Mouse (Mus musculus) forebrain, embryonic 10.5 days (tissue): ENCODE results near the gene Mllt3. TPM values are rescaled to one million over a fixed set of nuclear protein-coding genes. Genes with fewer than 3 reads are reported as not detected.
"Not testable (repeated sequence)": the region's sequence is repeated elsewhere in the genome, so short reads cannot be mapped to it uniquely, and the experiment has no call there.

Experiments
- DNase-seq: peaks from one replicate; pipeline ENCODE4 v3.0.0-alpha.2; 2017; ENCODE audit warnings: low spot score; ENCODE audit errors: extremely low spot score
- H3K27ac ChIP-seq: fragments of 300-500 bp; sonication (generic); 2 replicates; pipeline ENCODE4 v1.5.1; 2016; ENCODE audit warnings: mild to moderate bottlenecking
- H3K27me3 ChIP-seq: fragments of 300-500 bp; sonication (generic); 2 replicates; pipeline ENCODE4 v1.6.1; 2016; ENCODE audit warnings: mild to moderate bottlenecking; ENCODE audit not compliant: poor library complexity, severe bottlenecking
- H3K36me3 ChIP-seq: fragments of 300-500 bp; sonication (generic); replicated peaks from 2 replicates; pipeline ENCODE4 v1.6.1; 2016; ENCODE audit warnings: mild to moderate bottlenecking, moderate library complexity
- H3K4me1 ChIP-seq: fragments of 300-500 bp; sonication (generic); 2 replicates; pipeline ENCODE4 v1.6.1; 2016
- H3K4me3 ChIP-seq: fragments of 300-500 bp; sonication (generic); 2 replicates; pipeline ENCODE4 v1.5.1; 2016; ENCODE audit warnings: mild to moderate bottlenecking, moderate library complexity
- H3K9me3 ChIP-seq: fragments of 300-500 bp; sonication (generic); 2 replicates; pipeline ENCODE4 v1.6.1; 2016; ENCODE audit warnings: mild to moderate bottlenecking, moderate library complexity
- WGBS: fragments of 180-500 bp; shearing (Covaris S2); methylation state at CpG from one replicate; pipeline ENCODE4 v1.1.7; 2016; 5-methylcytosine and 5-hydroxymethylcytosine counted together
- polyA plus RNA-seq: library from polyadenylated mRNA; unstranded; fragments of >200 nt; fragmentation: Nextera tagmentation; extraction: Ambion mirVana; gene quantifications from 2 replicates; pipeline ENCODE4 v1.2.1, GENCODE M21; 2016

Gene Mllt3
- polyA plus RNA-seq, 1 experiment from 2014 or later = 55.6 TPM

DNA sequence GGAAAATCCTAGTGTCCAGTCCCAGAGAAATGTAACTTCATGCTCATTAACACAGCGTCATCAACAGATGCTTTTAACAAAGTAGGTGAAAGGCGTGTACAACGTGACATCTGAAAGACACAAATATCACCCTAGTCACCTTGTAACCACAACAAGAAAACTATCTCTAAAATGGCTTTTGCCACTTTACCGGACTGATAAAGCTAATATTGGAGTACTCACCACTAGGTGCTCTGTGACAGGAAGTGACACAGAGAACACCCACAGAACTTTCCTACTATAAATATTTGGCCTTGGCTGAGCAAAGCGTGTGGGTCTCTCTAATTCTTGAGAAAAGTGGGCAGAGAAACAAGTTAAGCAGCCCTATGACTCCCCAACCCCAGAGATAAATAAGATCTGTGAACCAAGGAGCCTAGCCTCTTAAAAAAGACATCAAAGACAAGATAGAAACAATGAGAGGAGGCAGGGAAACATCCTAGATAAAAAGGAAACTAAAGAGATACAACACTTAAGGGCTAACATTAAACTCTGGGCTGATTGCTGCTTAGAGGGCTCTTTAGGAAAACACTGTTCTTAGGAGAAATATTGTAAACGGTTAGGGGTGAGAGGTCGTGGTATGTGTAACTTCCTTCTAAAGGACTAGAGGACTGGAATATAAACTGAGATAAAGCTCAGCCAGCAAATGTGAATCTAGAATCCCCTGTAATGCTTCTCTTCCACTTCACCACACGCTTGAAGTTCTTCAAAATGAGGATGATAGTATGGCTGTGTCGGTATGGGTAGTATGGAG lies 29.8 kb downstream of the Mllt3 start:
- no peaks in the 10 kb centered on the region for H3K9me3 ChIP-seq
- H3K4me1 ChIP-seq = 0 out of 2 replicates have a peak, but pooled peaks cover 2% of the 10 kb centered on the region
- H3K27me3 ChIP-seq = no peaks in the 10 kb centered on the region
- no peak overlapping the region for H3K27ac ChIP-seq
- peaks cover 41% of the 10 kb centered on the region for H3K36me3 ChIP-seq
- 86% methylated on average over 9 of the region's 9 CpGs for WGBS
- no peak overlapping the region for H3K4me3 ChIP-seq
- no peak for DNase-seq

DNA sequence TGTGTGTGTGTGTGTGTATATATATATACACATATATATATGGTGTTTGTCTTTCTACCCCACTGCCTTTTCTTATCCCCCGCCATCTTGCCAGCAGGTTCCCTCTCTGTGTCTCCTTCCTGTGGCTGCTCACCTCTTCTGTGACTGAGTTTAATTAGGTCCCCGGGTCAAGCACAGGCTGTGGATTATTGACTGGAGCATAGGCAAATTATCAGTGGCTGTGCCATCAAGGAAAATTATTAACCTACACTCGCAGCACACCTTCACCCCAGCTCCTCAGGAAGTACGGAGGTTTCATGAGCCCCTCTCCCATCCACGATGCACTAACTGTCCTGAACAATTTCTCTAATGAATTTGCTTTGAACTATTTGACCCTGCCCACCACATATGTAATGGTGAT lies 41.5 kb downstream of the Mllt3 start:
- Histone ChIP-seq H3K4me1 (peaks cover 29% of the 10 kb centered on the region), H3K4me3 (no peak overlapping the region), H3K36me3 (peaks cover 19% of the 10 kb centered on the region), H3K9me3 (no peaks in the 10 kb centered on the region), H3K27ac (no peak overlapping the region), H3K27me3 (no peaks in the 10 kb centered on the region)
- DNase-seq = no peak
- WGBS = 97% methylated on average over 5 of the region's 5 CpGs

DNA sequence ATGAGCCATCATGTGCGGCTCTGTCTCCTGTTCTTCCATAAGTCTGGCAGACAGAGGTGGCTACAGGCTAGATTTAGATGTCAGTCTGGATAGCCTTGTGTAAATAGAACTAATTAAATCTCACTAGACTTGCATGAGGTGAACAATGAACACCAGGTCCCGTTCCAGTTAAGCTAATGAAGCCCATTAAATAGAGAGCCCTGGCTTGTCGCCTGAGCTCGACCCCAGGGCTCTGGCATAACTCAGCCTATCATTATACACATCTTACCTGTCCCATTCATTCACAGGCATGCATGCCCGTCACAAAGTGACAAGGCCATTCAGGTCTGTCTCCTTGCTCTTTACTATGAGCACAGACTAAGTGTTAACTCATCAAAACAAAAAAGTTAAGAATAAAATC lies 42.2 kb downstream of the Mllt3 start:
- Histone ChIP-seq H3K27ac (no peak overlapping the region), H3K4me3 (no peak overlapping the region), H3K36me3 (peaks cover 12% of the 10 kb centered on the region), H3K9me3 (no peaks in the 10 kb centered on the region), H3K27me3 (no peaks in the 10 kb centered on the region), H3K4me1 (peaks cover 36% of the 10 kb centered on the region)
- WGBS = 72% methylated on average over 5 of the region's 5 CpGs
- no peak for DNase-seq

DNA sequence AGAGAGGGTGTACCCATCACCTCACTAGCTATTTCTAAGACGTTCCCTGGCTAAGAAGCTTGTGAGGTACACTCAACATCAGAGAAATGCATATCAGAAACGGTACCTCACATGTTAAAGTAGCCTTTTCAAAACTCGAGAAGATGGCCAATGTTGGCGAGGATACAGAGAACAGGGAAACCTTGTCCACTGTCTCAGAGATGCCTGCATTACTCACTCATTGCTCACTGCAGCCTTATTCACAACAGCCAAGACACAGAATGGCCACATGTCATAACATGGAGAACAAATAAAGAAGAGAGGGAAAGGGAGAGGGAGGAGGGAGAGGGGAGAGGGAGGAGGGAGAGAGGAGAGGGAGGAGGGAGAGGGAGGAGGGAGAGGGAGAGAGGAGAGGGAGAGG lies 47.9 kb downstream of the Mllt3 start:
- no peak for DNase-seq
- 59% methylated on average over 4 of the region's 4 CpGs for WGBS
- Histone ChIP-seq H3K4me3 (no peak overlapping the region), H3K36me3 (no peaks in the 10 kb centered on the region), H3K27me3 (no peaks in the 10 kb centered on the region), H3K9me3 (no peaks in the 10 kb centered on the region), H3K27ac (0 out of 2 replicates have a peak overlapping the region, but pooled peaks have one; percentile 30), H3K4me1 (peaks cover 65% of the 10 kb centered on the region)

DNA sequence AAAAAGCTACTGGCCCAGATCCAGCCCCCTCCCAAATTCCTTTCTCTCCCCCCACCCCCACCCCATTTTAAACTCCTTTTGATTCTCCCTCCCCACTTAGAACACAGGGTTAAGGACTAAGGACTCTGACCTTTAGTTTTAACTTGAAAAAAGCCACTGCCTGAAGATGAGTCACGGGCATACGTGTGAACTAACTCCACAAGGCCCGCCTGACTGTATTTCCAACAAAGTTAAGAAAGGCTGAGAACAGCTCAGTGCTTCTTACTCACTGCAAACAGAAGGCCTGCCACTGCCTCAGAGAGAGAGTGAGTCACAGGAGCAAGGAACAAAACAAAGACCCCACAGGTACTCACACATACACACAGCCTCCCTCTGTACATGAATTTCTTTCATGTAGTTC lies 48.6 kb downstream of the Mllt3 start:
- H3K36me3 ChIP-seq = no peaks in the 10 kb centered on the region
- no peak overlapping the region for H3K4me3 ChIP-seq
- 20% methylated on average over 3 of the region's 3 CpGs for WGBS
- H3K4me1 ChIP-seq = peaks cover 61% of the 10 kb centered on the region
- peak overlapping the region; percentile 36; the same call in 1 of the 2 replicates for H3K27ac ChIP-seq
- H3K27me3 ChIP-seq = no peaks in the 10 kb centered on the region
- H3K9me3 ChIP-seq = no peaks in the 10 kb centered on the region
- no peak for DNase-seq

DNA sequence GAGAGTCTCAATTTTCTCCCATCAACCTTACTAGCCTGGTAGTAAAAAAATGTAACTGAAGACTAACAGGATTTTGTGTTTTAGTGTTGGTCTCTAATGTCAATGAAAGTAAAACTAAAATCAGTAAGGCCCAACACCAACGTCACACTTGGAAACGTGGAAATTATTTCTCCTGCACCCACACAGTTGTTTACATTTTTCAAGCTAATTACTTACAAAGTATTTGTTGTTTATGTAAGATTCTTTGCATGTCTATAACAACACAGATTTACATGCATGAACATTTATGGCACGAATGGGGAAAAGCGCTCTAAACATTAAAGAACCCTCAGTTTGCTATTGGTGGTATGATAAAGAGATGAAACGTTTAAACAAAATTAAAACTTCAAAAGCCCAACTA lies 49.1 kb downstream of the Mllt3 start:
- 79% methylated on average over 5 of the region's 5 CpGs for WGBS
- no peak for DNase-seq
- H3K9me3 ChIP-seq = no peaks in the 10 kb centered on the region
- peak overlapping the region; percentile 36; the same call in 1 of the 2 replicates for H3K27ac ChIP-seq
- peaks cover 56% of the 10 kb centered on the region for H3K4me1 ChIP-seq
- H3K27me3 ChIP-seq = no peaks in the 10 kb centered on the region
- H3K4me3 ChIP-seq = no peak overlapping the region
- H3K36me3 ChIP-seq = no peaks in the 10 kb centered on the region

DNA sequence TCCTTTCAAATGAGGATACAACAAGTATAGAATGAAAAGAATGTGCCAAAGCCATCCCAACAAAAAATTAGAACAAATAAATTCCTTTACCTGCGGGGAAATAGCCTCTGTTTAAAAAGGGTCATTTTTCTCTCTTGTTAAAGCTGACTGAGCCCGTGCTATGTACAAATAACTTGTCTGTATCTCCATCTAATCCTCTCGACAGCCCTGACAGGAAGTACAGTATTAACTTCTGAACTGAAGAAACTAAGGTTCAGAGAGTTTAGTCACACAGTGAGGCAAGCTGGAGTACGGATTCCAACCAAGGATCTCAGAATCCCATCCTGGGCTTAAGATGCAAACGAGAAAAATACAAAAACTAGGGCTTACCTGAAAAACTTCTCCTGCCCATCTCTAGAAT lies 50.6 kb downstream of the Mllt3 start:
- H3K27me3 ChIP-seq = no peaks in the 10 kb centered on the region
- H3K27ac ChIP-seq = no peak overlapping the region
- H3K4me3 ChIP-seq = no peak overlapping the region
- H3K36me3 ChIP-seq = no peaks in the 10 kb centered on the region
- H3K4me1 ChIP-seq = peaks cover 58% of the 10 kb centered on the region
- no peaks in the 10 kb centered on the region for H3K9me3 ChIP-seq
- WGBS = 75% methylated on average over 5 of the region's 5 CpGs
- DNase-seq = no peak

DNA sequence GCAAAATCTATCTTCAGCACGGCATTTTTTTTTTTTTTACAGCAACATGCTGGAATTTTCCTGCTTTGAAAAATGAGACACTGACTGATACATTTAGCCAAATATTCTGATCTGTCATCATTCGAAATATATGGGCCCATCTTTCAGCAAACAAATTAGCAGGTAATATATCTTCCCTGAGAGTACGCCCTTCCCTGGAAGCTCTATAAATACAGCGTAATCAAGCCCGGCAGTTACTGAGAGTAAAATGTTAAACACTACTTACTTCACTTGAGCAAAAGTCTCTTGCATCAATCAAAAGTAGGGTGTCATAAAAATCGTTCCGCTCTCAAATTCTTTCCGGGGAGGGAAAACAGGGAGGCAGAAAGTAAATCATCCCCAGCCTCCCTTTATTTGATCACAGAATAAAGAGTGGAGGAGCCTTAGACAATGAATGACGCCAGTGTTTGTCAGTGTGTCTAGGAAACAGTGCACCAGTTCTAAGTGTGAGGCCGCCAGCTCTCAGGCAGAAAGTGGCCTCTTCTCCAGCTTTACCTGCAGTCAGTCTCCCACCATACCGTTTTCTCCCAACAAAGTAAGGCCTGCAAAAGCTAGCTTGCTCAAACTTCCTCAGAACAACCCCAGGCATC lies 55.2 kb downstream of the Mllt3 start:
- H3K4me1 ChIP-seq = peaks cover 14% of the 10 kb centered on the region
- no peaks in the 10 kb centered on the region for H3K9me3 ChIP-seq
- WGBS = 86% methylated on average over 11 of the region's 11 CpGs
- H3K36me3 ChIP-seq = peaks cover 3% of the 10 kb centered on the region; the same call in 1 of the 2 replicates
- no peak for DNase-seq
- no peak overlapping the region for H3K4me3 ChIP-seq
- no peaks in the 10 kb centered on the region for H3K27me3 ChIP-seq
- H3K27ac ChIP-seq = no peak overlapping the region

DNA sequence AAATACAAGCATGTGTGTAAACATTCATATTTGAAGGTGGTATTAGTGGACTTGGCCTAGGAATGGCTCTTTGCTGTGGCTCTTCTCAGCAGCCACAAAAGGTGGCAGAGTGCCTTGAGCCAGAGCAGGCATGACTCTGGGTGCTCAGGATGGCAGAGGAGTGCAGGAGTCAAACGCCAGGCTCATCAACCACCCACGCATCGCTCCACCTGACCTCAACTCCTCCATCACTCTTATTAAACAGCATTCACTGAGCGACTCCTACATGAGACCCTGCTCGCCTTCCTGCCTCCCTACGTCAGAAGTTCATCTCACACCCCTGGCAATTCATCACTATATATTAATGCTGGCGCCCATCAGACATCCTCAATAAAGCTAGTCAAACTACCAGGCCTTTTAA lies 67.3 kb downstream of the Mllt3 start:
- H3K27ac ChIP-seq = no peak overlapping the region
- peaks cover 7% of the 10 kb centered on the region for H3K4me1 ChIP-seq
- H3K36me3 ChIP-seq = no peaks in the 10 kb centered on the region
- H3K9me3 ChIP-seq = no peaks in the 10 kb centered on the region
- DNase-seq = no peak
- H3K4me3 ChIP-seq = no peak overlapping the region
- H3K27me3 ChIP-seq = no peaks in the 10 kb centered on the region
- WGBS = 92% methylated on average over 7 of the region's 7 CpGs

DNA sequence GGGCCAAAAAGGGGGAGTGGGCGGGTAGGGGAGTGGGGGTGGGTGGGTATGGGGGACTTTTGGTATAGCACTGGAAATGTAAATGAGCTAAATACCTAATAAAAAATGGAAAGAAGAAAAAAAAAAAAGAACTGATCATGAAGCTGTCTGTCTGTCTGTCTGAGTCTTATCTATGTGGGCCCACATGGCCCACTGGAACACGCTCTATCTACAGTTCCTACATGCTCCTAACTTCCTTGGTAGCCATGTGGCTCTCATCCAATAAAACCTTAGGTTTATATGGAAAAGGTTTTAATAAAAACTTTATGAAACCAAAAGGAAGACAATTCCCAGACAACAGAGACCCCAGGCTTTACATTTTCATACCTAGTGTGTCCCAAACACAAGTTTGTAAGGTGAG lies 68.3 kb downstream of the Mllt3 start:
- not testable (repeated sequence) for H3K4me1 ChIP-seq, H3K36me3 ChIP-seq
- WGBS = 96% methylated on average over 1 of the region's 2 CpGs

DNA sequence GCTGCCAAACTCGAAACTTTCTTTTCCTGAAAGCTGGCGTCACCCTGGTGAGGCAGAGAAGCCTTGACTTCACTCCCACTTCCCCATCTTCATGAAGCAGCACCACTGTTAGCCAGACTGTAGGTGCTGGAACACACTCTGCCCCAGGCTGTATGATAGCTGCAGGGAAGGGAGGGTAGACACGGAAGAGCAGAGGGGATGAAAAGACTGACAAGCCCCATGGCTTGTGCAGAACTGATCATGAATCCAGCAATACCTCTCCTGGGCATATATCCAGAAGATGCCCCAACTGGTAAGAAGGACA lies 69.4 kb downstream of the Mllt3 start:
- no peak for DNase-seq
- 79% methylated on average over 3 of the region's 3 CpGs for WGBS

More for the DNA sequence above, 68.3 kb downstream of the Mllt3 start:
- H3K4me3 ChIP-seq, DNase-seq, H3K27ac ChIP-seq, H3K27me3 ChIP-seq, H3K9me3 ChIP-seq: not testable (repeated sequence)

DNA sequence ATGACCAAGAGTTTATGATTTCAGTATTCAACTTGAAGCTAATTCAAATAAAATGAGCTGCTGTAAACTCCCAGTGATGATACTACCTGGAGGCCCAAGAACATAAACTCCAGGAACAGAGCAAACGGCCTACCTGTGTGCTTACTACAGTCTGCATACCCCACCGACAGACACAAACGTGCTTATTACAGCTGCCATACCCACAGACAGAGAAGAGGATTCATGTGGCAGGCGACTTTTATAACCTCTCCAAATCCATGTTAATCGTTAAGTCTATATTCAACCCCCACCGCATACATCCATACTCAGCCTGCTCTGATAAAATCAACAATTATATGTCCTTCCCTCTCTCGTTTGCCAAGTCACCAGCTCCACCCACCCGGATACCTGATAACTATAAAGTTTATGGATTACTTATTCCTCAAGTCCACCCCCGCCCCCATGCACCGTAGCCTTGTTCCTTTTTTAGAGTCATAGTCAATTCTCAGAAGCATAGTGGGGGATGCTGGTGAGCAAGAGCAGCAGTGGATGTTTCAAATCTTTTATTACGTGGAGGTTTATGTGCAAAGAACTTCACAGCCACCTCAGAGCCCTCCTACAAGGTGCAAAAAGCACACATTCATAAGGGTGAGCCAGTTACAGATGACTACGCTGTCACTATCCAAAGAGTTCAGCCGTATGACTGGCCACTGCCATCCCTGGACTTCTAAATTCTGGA lies 70.0 kb downstream of the Mllt3 start:
- 0 out of 2 replicates have a peak, but pooled peaks cover 2% of the 10 kb centered on the region for H3K4me1 ChIP-seq
- no peak for DNase-seq
- H3K27me3 ChIP-seq = no peaks in the 10 kb centered on the region
- no peaks in the 10 kb centered on the region for H3K9me3 ChIP-seq
- H3K4me3 ChIP-seq = no peak overlapping the region
- no peaks in the 10 kb centered on the region for H3K36me3 ChIP-seq
- WGBS = 91% methylated on average over 13 of the region's 13 CpGs
- no peak overlapping the region for H3K27ac ChIP-seq

More for the DNA sequence above, 69.4 kb downstream of the Mllt3 start:
- Histone ChIP-seq H3K4me3 (no peak overlapping the region), H3K36me3 (no peaks in the 10 kb centered on the region), H3K9me3 (no peaks in the 10 kb centered on the region), H3K27ac (no peak overlapping the region), H3K27me3 (no peaks in the 10 kb centered on the region), H3K4me1 (0 out of 2 replicates have a peak, but pooled peaks cover 4% of the 10 kb centered on the region)

DNA sequence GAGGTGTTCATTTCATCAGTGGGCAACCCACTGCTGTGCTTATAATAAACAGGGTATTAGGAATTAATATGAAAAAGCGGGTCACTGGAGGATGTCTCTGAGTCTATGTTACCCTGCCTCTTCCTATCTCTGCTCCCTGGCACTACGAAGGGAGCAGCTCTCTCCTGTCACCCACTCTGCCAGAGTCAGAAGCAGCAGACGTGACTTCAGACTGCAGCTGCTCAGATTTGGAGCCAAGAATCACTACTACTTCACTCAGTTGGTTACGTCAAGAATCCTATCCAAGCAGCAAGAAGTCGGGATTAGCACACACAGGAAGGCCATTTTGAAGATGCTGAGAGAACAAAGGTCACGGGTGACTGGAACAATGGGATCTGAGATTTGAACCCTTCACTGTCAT lies 71.3 kb downstream of the Mllt3 start:
- no peak for DNase-seq
- no peaks in the 10 kb centered on the region for H3K4me1 ChIP-seq
- no peak overlapping the region for H3K4me3 ChIP-seq
- H3K36me3 ChIP-seq = no peaks in the 10 kb centered on the region
- H3K27ac ChIP-seq = no peak overlapping the region
- H3K9me3 ChIP-seq = no peaks in the 10 kb centered on the region
- H3K27me3 ChIP-seq = no peaks in the 10 kb centered on the region
- 84% methylated on average over 6 of the region's 6 CpGs for WGBS
